Mouse (Mus musculus): ENCODE results near the gene Ak3.
"Not testable (repeated sequence)": the region's sequence is repeated elsewhere in the genome, so short reads cannot be mapped to it uniquely, and the experiment has no call there.

The Ak3 gene

GRCm38 (mm10) chr19:29042647-29043046 is 5.1 kb downstream of the Ak3 start:
- no peak for DNase-seq (ENCODE audit: low read depth, low spot score)

- DNase-seq (ENCODE audit: low read depth, low spot score) = no peak
Measured at GRCm38 (mm10) chr19:29042143-29042542, 5.6 kb downstream of the Ak3 start.

DNA sequence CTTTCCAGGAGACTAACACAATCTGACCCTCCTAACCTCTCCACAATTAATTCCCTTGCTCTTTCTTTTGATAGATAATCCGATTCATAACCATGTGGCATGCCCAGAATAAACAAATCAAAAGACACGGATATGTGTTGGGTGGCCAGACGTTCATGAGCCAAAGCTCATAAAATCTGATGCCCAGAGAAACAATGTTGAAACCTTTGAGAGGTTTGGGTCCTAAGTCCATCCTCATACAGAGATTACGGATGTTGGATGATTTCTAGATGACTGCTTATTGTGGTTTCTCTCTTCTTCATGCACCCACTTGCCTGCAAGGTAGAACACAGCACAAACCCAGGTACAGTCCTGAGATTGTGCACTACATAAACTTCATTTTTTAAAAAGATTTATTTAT is 7.6 kb downstream of the Ak3 start:
- DNase-seq (ENCODE audit: low read depth, low spot score) = no peak

- DNase-seq (ENCODE audit: low read depth, low spot score) = no peak
Measured at GRCm38 (mm10) chr19:29039334-29039733, 8.4 kb downstream of the Ak3 start.

- no peak for DNase-seq (ENCODE audit: low read depth, low spot score)
Measured at GRCm38 (mm10) chr19:29037541-29037940, 10.2 kb downstream of the Ak3 start.

DNA sequence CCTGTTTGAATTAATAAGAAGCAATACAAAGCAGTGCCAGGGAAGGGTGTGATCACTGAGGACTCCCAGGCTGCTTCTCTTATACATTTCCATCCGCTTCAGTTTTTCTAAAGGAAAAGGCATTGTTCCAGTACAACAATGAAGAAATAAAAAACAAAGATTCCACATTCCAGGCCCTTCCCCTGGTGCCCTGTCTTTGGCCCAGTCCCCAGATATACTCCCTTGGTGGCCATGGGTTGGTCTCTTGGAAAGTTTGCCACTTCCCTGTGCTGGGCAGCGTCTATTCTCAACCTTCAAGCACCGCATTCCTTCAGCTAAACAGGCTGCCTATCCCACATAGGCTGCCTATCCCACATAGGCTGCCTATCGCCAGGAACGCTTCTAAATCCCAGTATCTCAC is 10.7 kb downstream of the Ak3 start:
- DNase-seq (ENCODE audit: low read depth, low spot score) = no peak

DNA sequence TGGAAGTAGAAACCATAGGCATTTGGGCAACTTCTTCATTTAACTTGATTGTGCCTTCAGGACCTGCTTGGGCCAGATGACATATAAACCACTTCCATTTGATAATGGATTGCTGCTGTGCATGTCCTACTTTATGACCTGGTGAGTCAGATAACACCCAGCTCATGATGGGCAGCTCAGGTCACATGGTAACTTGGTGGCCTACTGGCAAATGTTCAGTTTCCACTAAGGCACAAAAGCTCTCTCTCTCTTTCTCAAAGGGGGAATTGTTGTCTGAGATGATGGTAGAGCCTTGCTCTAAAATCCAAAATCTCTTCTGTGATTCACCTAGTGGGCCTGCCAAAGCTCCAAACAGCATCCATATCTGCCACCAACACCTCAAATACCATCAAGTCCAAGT is 15.1 kb downstream of the Ak3 start:
- DNase-seq (ENCODE audit: low read depth, low spot score) = no peak

- DNase-seq (ENCODE audit: low read depth, low spot score) = no peak
Measured at GRCm38 (mm10) chr19:29031788-29032187, 16.0 kb downstream of the Ak3 start.

- DNase-seq (ENCODE audit: low read depth, low spot score) = no peak
Measured at GRCm38 (mm10) chr19:29024391-29024947, 23.3 kb downstream of the Ak3 start.

DNA sequence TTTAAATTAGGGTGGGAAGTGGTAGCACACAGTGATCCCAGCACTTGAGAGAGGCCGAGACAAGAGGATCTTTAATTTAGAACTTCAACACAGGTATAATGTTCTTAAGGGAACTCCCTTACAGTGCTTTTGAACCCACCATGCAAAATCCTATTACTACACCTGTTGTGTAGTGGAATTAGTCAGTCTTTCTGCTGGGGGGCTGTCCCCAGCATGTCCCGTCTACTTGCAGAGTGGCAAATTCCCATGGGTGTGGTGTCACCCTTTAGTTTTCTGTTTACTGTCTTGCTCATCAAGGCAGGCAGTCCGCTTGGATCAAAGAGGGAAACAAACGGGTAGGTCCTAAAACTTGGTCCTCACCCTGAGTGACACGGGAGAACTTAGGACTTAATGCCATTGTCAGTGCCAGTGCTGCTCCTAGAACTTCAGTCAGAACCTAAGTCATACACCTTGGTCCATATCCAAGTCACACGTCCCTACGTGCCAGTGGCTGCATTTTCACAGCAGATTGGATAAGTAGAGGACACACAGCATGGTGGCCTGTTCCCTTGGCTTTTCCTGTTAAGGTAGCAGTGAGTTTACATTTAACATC is 25.9 kb downstream of the Ak3 start:
- DNase-seq (ENCODE audit: low read depth, low spot score) = no peak

- DNase-seq (ENCODE audit: low read depth, low spot score) = no peak
Measured at GRCm38 (mm10) chr19:29019647-29020046, 28.1 kb downstream of the Ak3 start.

GRCm38 (mm10) chr19:29016786-29017185 is 31.0 kb downstream of the Ak3 start:
- no peak for DNase-seq (ENCODE audit: low read depth, low spot score)

- no peak for DNase-seq (ENCODE audit: low read depth, low spot score)
Measured at GRCm38 (mm10) chr19:29016204-29016765, 31.5 kb downstream of the Ak3 start.

- no peak for DNase-seq (ENCODE audit: low read depth, low spot score)
Measured at GRCm38 (mm10) chr19:29015410-29016203, 32.2 kb downstream of the Ak3 start.

GRCm38 (mm10) chr19:29014466-29015055 is 33.2 kb downstream of the Ak3 start:
- DNase-seq (ENCODE audit: low read depth, low spot score) = no peak

GRCm38 (mm10) chr19:29011355-29011990 is 36.3 kb downstream of the Ak3 start:
- no peak for DNase-seq (ENCODE audit: low read depth, low spot score)

DNA sequence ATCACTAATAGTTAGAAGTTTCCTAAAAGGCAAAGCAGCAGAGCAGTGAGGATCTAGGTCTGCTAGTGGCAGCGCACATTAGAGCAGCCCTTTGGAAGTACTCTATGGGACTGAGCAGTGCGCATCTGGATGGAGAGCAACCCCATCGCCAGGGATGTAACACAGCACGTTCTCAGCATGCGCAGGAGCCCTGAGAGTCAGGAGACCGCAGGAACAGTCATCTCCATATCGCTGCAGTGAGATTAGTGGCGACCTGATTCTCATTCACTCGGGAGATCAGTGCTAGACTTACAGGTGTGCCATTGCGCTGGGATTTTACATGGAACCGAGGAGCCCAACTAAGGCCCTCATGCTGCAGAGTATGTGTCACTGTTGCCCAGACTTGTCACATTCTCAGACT is 38.7 kb downstream of the Ak3 start:
- no peak for DNase-seq (ENCODE audit: low read depth, low spot score)

GRCm38 (mm10) chr19:29008069-29008706 is 39.6 kb downstream of the Ak3 start:
- no peak for DNase-seq (ENCODE audit: low read depth, low spot score)

DNA sequence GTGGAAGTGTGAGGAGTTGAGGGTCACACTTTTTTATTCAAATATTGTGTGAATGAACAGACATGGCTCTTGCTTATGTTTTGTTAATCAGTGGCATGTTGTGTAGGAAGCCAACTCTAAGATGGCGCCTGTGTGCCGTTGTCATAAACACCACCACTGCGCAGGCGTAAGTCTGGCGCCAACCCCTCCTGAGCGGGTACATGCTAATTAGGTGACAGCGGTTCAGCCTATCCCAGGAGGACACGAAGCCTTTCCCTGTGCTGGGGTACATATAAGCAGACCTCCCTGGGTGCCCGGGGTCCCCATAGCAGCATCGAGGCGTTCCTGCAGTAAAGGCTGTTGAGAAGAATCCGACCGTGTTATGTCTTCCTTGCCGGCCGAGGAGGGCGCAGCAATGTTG is 47.4 kb downstream of the Ak3 start:
- DNase-seq (ENCODE audit: low read depth, low spot score) = not testable (repeated sequence)

DNA sequence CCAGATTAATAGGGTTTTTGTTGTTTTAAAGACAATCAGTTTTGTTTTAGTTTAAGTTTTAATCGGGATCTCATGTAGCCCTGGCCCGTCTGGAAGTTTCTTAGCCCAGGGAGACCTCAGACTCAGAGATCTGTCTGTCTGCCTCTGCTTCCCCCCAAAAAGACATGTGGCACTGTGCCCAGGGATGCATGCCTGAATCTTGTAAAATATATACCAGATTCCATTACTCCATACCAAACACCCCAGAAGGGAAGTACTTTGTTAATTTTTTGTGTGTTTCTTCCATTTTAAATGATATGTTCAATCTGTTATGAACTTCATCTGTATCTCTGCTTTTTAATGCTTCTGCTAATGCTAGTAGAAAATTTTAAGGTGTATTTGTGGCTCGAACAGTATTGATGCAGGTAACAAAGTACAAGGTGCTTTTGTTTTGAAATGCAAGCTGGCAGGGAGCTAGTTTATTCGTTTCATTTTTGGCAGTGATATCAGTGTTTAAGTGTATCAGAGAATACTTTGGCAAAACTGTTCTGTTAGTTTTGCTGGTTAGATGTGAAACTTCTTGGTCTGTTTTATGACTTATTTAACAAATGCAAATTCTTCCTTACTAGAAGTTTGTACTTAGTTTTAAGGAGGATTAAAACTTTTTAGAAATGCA is 49.7 kb downstream of the Ak3 start:
- DNase-seq (ENCODE audit: low read depth, low spot score) = no peak

DNA sequence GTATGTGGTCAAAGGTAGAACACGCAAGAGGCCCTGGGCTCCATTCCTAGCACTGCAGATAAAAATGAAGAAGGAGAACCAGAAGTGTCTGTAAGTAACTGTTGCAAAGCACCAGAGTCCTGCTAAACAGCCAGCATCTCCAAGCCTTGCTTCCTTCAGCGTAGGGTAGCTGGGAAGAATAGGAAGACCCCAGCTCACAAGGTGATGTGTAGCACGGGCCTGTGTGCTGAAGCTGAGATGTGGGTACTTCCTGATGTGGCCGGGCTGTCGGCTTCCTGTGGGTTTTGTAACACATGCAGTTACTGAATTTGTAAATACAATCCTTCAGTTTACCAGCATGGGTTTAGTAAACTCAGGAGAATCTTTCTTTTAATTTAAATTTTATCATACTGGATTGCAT is 52.4 kb downstream of the Ak3 start:
- no peak for DNase-seq (ENCODE audit: low read depth, low spot score)

Measured in skeletal muscle tissue, adult 2 months (tissue).